Mouse (Mus musculus): ENCODE data around the gene Zfp445. TPM values are rescaled to one million over a fixed set of nuclear protein-coding genes. Genes with fewer than 3 reads are reported as not detected.
A peak's percentile ranks its signal among the peaks of the same experiment; 100 is the strongest.

The Zfp445 gene
- total RNA-seq, 2 experiments from 2014 or later: 166 to 178 TPM

- no peak for DNase-seq (ENCODE audit: low spot score in 2 of 2)
These were observed 28.6 kb downstream of the Zfp445 start for GRCm38 (mm10) chr9:122837216-122837615.

- DNase-seq (ENCODE audit: low spot score in 2 of 2): peak; percentile 71 to 78
These were observed 29.0 kb downstream of the Zfp445 start for GRCm38 (mm10) chr9:122836790-122837189.

DNA sequence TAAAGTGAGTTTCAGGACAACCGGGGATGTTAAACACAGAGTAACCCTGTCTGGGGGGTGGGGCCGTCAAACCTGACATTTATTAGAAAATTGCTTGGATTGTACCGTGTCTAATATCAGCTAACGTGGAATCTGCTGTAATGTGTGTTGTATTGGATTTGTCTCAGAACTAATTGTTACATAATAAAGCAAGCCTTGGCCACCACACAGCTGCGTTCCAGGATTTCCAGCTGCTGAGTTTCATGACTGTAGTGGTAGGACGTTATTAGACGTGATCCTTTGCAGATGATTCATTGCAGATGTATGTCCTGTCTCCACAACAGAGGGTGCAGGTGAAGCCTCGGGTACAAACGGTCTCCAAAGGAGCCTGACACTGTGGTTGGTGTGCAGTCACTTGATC, 29.7 kb downstream of the Zfp445 start:
- no peak for DNase-seq (ENCODE audit: low spot score in 2 of 2)

DNA sequence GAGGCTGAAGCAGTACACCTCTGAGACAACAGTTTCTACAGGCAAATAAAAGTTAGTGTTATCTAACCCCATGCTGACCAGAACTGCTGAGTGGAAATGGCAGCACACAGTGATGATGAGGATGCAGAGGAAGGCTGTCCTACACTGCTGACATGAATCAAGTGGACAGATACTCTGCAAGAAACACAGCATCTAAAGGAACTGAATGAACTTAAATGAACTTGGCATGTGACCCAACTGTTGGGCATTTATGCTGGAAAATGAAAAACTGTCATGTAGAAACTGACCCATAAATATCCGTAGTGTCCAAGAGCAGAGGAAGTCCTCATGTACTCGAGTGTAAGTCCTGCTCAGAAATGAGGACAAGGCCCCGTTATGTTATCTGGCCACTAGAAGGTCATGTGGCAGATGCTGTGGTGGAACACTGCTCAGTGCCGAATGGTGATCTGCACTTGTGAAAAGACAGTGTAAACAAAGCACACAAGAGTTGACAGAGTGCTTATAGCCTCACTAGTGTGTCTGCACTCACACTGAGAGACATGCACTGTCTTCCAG, 35.9 kb downstream of the Zfp445 start:
- no peak for DNase-seq (ENCODE audit: low spot score in 2 of 2)

GRCm38 (mm10) chr9:122826743-122827142, 39.1 kb downstream of the Zfp445 start:
- no peak for DNase-seq (ENCODE audit: low spot score in 2 of 2)

GRCm38 (mm10) chr9:122823374-122824017, 42.3 kb downstream of the Zfp445 start:
- DNase-seq (ENCODE audit: low spot score in 2 of 2): no peak

DNA sequence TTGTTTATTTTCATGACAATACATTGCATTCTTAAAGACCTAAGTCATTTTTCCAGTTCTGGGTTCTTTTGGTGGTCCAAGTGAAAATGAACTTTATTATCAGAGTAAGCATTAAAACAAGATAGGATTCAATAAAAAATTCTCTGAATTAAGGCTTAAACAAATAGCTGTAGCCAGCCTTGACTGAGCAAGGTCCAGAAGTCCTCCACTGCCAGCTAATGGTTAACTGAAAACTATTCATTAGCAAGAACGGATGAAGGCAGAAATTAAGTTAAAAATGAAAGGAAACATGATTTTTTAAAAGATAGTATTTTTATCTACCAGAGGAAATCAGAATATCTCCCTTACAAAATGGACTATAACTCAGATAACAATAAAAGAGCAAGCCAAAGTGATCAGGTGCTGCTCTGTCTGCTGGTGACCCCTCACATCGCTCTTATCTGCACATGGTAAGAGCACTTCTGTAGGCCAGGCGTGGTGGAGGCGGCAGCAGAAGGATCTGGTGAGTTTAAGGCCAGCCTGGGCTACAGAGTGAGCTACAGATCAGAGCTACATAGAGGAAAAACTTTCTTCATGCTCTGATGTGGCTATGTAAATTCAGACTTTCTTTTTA, 50.5 kb downstream of the Zfp445 start:
- no peak for DNase-seq (ENCODE audit: low spot score in 2 of 2)

GRCm38 (mm10) chr9:122814775-122815174, 51.0 kb downstream of the Zfp445 start:
- DNase-seq (ENCODE audit: low spot score in 2 of 2): no peak

DNA sequence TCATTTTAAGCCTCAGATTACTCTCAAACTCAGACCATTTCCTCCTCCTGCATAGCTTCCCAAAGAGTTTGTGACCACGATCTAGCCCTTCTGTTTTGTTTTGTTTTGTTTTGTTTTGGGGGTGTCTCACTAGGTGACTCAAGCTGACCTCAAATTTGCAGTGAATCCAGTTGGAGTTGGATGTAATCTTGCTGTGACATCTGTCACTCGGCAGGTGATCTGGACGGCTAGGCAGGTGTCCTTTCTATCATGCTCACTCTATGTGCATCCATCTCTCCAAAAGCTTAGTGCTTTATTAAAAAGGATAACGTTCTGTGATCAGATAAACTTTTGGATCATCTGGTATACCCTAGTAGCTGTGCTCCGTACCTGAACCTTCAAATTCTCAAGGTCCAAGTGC, 53.4 kb downstream of the Zfp445 start:
- DNase-seq (ENCODE audit: low spot score in 2 of 2): no peak

DNA sequence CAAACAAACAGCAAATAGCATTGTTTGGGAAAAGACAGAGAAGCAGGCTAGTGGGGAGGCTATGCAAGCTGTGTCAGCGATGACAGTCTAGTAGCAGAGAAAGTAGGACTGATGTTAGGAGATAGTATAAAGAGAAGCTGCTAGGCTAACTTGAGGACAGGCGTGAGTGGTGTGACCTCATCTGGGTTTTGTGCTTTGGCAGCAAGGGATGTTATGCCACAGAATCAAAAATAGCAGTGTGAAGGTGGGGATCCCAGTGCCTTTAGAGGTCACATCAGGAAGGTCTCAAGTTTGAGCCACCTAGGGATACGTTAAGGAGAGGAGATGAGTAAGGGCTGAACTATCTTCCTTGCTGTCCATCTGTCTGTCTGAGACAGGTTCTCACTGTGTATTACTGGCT, 55.6 kb downstream of the Zfp445 start:
- DNase-seq (ENCODE audit: low spot score in 2 of 2): no peak

DNA sequence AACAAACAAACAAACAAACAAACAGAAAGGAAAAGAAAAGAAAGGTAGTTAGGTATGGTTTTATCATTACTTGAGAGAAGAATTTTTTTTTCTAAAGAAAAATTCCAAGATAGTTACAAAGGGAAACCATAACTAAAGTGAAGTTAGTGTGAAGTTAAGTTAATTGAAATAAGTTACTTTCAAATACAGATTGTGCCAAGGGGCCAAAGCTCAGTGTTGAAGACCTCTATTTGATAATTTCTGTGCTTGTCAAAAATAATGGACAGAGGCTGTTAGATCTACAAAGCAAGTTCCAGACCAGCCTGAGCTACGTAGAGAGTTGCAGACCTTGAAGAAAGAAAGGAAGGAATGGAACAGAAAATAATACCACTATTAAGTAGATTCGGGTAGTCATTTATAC, 58.6 kb downstream of the Zfp445 start:
- no peak for DNase-seq (ENCODE audit: low spot score in 2 of 2)

GRCm38 (mm10) chr9:122805845-122806341, 59.9 kb downstream of the Zfp445 start:
- DNase-seq (ENCODE audit: low spot score in 2 of 2): no peak

DNA sequence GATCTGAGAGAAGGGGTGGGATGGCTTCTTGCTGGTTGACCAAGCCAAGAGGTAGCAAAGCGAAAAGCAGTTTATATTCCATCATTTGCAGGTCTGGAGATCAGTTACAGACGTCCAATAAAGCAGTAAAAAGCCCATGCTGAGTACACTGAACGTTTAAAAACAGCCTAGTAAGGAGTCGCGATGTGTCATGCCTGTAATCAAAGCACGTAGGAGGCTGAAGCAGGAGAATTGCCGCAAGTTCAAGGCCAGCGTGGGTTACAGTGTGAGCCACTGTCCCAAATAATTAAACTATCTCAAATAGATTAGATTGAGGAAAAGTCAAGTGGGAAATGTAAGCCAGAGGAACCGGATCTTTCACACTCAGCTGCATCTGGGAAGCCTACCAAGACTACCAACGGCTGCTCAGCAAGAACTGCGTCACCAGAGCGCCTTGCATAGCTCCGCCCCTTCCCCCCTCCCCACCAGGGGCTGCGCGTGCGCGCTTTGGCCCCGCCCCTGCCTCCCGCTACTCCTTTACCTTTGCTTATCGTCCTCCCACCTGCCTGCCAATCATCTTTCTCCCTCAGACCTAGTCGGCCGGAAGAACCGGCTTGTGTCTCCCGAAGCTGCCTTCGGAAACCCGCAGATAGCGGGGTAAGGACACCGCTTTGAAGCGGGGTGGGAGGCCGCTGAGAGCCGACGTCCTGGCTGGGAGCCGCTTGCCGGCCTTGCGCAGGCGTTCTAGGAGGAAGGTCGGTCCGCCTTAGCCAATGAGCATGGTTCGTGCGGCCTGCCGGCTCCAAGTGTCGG, 60.6 kb downstream of the Zfp445 start, which contains the start of gene Tcaim:
Tcaim (plus strand) TSS at position 487 of the 792 bp plus-strand sequence.
- DNase-seq (ENCODE audit: low spot score in 2 of 2): peak; percentile 88 to 93

Other genes with a start within 250 kb of the Zfp445 start
- gene Topaz1, start 118.7 kb downstream of the Zfp445 start, total RNA-seq (2021): not detected
- 10 to 100 TPM; 12.6 to 14.9 TPM for gene Tcaim, start 60.5 kb downstream of the Zfp445 start, total RNA-seq (2021)
- not detected for gene Gm35549, start 22.0 kb downstream of the Zfp445 start, total RNA-seq (2021)
- gene Zkscan7, start 19.7 kb upstream of the Zfp445 start, total RNA-seq (2021): 1 to 10 TPM; 5.0 TPM
- gene Zfp105, start 57.1 kb upstream of the Zfp445 start, total RNA-seq (2021): 1 to 10 TPM; 7.2 to 7.8 TPM
- gene 1110059G10Rik, start 85.0 kb upstream of the Zfp445 start, total RNA-seq (2021): 10 to 100 TPM; 18.7 to 22.6 TPM
- gene Kif15, start 85.0 kb upstream of the Zfp445 start, total RNA-seq (2021): 1 to 10 TPM; 5.0 to 7.9 TPM
- 10 to 100 TPM; 35.0 to 38.8 TPM for gene Tmem42, start 155.3 kb upstream of the Zfp445 start, total RNA-seq (2021)
- 1 to 10 TPM in 1 of 2 experiments, under 1 TPM in 1; 0.74 to 1.4 TPM for gene Tgm4, start 168.7 kb upstream of the Zfp445 start, total RNA-seq (2021)
- 10 to 100 TPM; 72.4 to 72.7 TPM for gene Zdhhc3, start 247.2 kb upstream of the Zfp445 start, total RNA-seq (2021)
- 10 to 100 TPM; 37.9 to 49.7 TPM for gene Exosc7, start 247.2 kb upstream of the Zfp445 start, total RNA-seq (2021)

Measured in layer of hippocampus, postnatal 10 days (tissue).